Mouse (Mus musculus) thymus, adult 2 months (tissue): Measurements from ENCODE around the gene Atg16l2.

Experiments
- CTCF ChIP-seq: fragments of 200-500 bp; IDR thresholded peaks from 2 replicates; pipeline ENCODE4 v1.5.1; 2012; ENCODE audit warnings: mild to moderate bottlenecking, control low read depth, low read length, moderate library complexity, borderline replicate concordance; ENCODE audit not compliant: control insufficient read depth, poor library complexity, insufficient read depth; ENCODE audit errors: extremely low read depth
- POLR2A ChIP-seq: fragments of 200-500 bp; IDR thresholded peaks from 2 replicates; pipeline ENCODE4 v1.6.1; 2012; ENCODE audit warnings: mild to moderate bottlenecking, low read length, control low read depth, moderate library complexity; ENCODE audit not compliant: control insufficient read depth, poor library complexity, insufficient read depth; ENCODE audit errors: extremely low read depth

DNA sequence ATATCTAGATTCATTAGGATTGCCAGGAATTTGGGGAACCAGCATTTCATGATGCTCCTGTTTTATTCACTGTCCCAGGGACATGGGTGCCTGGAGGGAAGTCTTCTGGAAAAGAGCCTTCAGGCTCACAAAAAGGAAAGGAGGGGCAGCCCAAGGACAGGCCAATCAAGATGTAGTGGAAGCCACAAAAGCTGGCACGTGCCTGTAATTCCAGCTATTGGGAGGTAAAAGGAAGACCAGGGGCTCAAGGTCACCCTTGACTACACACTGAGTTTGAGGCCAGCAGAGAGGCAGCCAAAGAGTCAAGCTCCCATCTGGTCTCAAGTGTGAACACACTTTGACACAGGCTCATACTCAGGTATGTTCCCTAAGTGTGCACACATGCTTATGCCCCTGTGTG is 6.6 kb downstream of the Atg16l2 start:
- TF ChIP-seq POLR2A (no peak), CTCF (no peak)
